Mouse (Mus musculus) gastrocnemius, adult 8-10 months (tissue): ENCODE results near the gene Depdc1b. TPM values are rescaled to one million over a fixed set of nuclear protein-coding genes. Genes with fewer than 3 reads are reported as not detected.

ENCODE experiments used
- DNase-seq, 2 experiments: peaks; one replicate each; pipeline ENCODE4 v3.0.0; 2022; ENCODE audit warnings: low spot score in 2 of 2
- total RNA-seq, 4 experiments: library from RNA; stranded (reverse); gene quantifications; 2 replicates each; pipeline ENCODE4 v1.2.4; 2022

Gene Depdc1b
- total RNA-seq, 4 experiments from 2014 or later = not detected

DNA sequence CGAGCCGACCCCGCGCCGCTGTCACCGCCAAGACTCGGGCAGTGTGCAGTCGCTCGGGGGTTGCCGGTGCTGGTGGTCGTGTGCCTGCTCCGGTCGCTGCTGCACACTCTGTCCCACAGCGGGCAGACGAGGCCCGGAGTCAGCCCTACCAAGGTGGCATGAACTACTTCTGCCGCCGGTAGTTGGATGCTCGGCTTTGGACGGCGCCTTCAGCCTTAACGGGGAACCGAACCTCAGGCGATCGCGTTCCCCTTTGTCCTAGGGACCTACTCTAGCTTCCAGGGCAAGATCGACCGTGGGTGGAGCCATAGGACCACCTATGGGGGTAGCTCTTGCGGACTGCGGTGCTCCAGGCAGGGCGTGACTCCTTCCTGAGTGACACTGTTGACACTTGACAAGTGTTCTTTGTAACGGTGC, 363 bp downstream of the Depdc1b start:
- DNase-seq = no peak

DNA sequence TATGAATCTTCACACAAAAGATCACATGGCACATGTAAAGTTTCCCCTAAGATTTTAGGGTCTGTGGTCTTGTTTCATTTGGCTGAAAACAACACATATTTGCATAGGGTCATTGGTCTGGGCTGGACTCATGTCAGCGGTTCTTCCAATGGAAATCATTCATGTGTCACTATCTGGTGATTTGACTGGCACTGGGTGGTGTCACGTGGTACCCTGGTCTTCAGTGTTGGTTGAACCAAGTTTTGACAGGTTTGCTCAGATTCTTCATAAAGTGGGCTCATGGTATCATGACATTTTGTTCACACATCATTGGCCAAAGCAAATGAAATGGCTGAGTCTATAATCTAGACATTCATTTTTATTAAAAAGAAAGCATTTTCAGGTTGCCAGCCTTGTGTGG, 1.3 kb downstream of the Depdc1b start:
- no peak for DNase-seq

- DNase-seq = no peak
These were observed 2.9 kb downstream of the Depdc1b start for GRCm38 (mm10) chr13:108319028-108319427.

- DNase-seq = no peak
These were observed 4.1 kb downstream of the Depdc1b start for GRCm38 (mm10) chr13:108320216-108320615.

GRCm38 (mm10) chr13:108322466-108322865, 6.3 kb downstream of the Depdc1b start:
- no peak for DNase-seq

DNA sequence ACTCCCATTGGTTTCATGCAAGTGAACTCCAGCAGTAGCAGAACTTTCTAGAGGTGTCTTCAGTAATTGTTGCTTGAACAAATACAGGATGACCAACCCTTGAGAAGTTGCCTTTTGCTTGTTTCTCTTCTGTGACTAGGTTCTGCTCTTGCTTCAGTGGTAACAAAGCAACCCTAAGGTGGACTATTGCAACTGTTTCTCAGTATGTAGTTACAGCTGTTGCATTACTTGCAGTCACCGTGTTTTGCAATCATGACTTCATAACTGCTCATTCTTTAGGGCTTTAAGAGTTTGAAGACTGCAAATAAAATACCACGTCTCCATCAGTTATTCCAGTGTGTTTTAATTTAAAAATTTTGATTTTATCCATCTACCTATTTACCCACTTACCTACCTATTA, 7.2 kb downstream of the Depdc1b start:
- DNase-seq = no peak

DNA sequence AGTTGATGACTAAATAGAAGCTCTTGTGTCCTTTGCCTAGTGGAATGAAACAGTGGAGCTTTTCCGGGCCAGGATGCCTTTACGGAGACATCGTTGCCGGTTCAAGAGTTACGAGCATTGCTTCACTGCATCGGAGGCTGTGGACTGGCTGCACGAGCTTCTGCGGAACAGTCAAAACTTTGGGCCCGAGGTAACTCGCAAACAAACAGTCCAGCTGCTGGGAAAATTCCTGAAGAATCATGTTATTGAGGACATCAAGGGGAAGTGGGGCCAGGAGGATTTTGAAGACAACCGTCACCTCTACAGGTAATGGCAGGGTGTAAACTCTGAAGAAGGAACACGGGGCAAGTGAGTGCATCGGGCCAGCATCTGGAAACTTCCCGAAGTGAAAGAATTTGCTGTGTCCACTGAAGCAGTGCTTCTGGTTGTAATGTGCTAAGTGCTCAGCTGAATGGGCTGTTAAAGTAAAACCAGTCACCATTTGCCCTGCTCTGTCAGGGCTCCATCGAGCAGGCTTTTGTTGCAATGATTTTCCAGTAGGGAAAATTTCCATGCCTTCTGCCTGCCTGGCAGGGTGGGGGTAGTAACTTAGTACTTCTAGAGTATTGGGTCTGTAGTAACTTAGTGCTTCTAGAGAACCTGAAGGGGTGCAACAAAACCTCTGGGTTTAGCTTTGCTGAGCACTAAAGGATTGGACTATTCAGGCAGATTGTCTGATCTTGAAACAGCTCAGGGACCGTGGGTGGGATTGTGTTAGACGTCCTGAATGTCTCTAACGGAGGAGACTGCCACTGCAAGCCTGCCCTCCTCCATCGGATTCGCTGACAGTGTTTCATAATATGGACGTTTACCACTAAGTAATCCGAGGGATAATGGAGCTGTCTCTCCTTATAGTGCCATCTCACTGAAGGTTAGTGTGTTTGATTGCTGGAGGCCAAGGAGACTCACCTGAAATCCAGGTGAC, 8.0 kb downstream of the Depdc1b start:
- no peak for DNase-seq

GRCm38 (mm10) chr13:108325871-108326270, 9.7 kb downstream of the Depdc1b start:
- DNase-seq = no peak

DNA sequence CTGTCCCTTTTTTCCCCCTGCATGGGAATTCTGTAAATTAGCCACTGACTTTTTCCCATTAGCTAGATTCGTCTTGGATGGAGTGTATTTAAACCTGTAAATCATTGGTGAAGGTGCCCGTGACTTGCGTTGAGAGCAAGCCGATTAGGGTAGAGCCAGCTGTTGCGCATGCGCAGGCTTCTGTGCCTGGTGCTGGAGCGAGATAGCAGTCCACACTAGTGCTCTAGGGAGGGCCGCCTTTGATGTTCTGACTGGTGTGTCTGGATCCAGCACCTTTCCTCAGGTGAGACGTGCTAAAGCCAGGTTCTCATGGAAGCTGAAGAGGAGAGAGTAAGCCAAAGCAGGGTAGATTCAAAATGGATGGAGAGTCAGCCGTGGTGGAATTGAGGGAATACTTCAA, 10.2 kb downstream of the Depdc1b start:
- no peak for DNase-seq

GRCm38 (mm10) chr13:108327047-108327446, 10.9 kb downstream of the Depdc1b start:
- no peak for DNase-seq

DNA sequence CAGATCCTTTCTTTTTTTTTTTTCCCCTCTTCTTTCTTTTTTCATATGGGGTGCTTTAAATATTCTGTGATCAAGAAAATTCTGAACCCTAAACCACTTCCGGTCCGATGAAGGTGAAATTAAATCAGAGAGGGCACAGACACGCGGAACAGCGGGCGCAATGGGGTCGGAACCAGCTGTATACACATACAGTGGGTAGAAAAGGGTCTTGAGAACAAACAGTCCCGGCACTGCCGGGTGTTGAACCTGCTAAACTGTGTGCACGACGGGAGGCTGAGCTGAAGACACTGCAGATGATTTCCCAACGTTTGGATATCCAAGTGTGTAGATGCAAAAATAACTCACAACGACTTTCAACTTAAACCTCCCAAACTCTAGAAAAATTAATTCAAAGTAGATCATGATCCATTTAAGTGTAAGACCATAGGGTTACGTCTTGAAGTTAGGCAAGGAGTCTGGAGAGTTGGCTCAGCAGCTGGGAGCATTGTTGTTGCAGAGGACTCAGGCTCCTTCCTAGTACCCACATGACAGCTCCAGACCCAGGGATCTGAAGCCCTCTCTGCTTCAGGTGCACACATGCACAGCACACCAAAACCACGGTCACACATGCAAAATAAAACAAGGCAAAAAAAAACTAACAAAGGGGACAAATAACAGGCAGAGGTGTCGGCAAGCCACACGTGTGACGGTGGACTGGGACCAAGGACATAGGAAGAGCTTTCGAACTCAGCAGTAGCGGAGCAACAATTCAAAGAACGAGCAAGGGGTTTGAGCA, 12.5 kb downstream of the Depdc1b start:
- no peak for DNase-seq

- no peak for DNase-seq
These were observed 13.6 kb downstream of the Depdc1b start for GRCm38 (mm10) chr13:108329693-108330092.

DNA sequence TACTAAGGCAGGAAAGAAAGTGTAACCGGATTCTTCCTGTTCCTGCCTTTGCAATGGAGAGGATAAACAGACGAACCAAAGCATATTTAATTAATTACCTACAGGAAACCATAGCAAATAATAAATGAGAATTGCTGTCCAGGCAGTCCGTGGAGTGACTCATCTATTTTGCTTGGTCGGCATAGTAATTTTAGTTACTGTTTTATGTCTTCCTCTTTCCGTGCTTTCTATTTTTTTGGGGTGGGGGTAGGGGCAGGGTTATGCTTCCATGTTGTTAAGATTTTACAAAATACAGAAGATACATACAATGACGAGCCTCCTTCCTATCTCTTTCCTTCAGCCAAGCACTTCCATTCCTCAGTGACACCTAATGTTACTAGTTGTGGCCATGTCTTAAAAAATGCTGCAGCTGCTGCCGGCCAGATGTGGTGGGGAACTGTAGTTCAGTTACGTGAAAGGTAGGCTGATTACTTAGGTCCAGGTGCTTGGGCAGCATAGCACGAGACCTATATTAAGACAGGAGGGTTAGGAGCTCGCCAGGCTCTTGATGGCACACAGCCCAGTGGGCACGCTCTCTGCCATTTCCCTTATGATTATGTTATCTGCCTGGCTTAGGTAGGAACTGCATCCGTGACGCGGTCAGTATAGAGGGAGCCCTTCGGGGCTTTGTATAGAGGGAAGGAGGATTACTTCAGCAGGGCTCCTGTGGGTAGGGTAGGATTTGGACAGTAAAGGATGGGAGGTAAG, 19.3 kb downstream of the Depdc1b start:
- DNase-seq = no peak

- no peak for DNase-seq
These were observed 20.1 kb downstream of the Depdc1b start for GRCm38 (mm10) chr13:108336192-108336591.

- DNase-seq = no peak
These were observed 21.2 kb downstream of the Depdc1b start for GRCm38 (mm10) chr13:108337340-108337739.

- no peak for DNase-seq
These were observed 22.1 kb downstream of the Depdc1b start for GRCm38 (mm10) chr13:108338076-108338836.

- no peak for DNase-seq
These were observed 23.9 kb downstream of the Depdc1b start for GRCm38 (mm10) chr13:108339907-108340596.

DNA sequence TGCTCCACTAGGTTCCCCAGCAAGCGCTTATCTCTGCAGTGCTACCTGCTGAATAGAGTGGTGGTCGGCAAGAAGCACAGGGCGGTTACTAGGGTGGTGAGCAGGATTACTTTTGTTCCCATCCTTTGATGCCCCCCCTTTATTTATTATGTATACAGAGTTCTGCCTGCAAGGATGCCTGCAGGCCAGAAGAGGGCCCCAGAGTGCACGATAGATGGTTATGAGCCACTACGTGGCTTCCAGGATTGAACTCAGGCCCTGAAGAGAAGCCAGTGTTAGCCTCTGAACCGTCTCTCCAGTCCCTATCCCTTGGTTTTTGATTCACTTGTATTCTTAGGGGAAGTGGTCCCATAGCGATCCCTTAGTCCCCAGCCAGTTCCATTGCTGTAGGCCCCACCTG, 25.5 kb downstream of the Depdc1b start:
- no peak for DNase-seq

DNA sequence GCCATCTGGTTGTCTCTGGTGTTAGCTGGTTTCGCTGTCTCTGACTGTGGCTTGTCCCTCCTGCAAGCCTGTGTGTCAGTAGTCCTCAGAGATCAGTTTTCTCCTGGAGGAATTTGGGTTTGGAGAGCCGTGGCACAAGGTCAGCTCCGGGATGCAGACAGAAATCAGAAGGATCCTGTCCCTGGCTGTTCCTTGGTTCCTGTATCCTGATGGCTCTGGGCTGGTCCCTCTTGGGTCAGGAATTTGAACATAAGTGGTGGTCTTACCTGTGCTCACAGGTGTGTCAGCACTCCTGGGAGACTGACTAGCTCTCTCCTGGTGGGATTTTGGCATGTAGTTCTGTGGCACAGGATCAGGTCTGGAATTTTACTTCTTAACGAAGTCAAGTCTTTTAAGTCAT, 29.6 kb downstream of the Depdc1b start:
- no peak for DNase-seq

DNA sequence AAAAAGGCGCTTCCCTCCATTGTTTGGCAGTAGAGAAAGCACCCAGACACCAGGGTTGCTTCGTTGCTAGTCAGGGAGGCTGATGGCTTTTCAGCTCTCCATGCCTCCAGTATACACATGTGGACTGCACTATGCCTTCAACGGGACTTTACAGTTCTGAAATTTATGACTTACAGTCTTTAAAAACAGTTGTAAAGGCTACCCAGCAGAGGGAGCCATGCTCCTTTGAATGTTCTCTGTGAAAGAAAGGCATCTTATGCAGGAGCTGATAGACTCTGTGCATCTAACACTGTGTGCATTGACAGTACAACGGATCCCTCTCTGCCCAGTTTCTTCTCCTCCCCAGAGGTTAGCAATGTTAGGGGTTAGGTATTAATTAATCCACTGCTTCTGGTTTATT, 30.9 kb downstream of the Depdc1b start:
- no peak for DNase-seq
